Mouse (Mus musculus) small intestine, adult 2 months (tissue): ENCODE data around the gene Adipor1. TPM values are rescaled to one million over a fixed set of nuclear protein-coding genes. Genes with fewer than 3 reads are reported as not detected.

Experiments used
- H3K27ac ChIP-seq: fragments of 200-500 bp; 2 replicates; pipeline ENCODE4 v1.5.1; 2012; ENCODE audit warnings: low read depth, low read length, control low read depth, inconsistent platforms; ENCODE audit not compliant: insufficient read depth
- H3K27me3 ChIP-seq: fragments of 200-500 bp; 2 replicates; pipeline ENCODE4 v1.6.1; 2012; ENCODE audit warnings: mild to moderate bottlenecking, moderate library complexity, low read length, inconsistent platforms; ENCODE audit not compliant: control insufficient read depth, insufficient read depth
- H3K36me3 ChIP-seq: fragments of 200-500 bp; 2 replicates; pipeline ENCODE4 v1.6.1; 2012; ENCODE audit warnings: mild to moderate bottlenecking, low read length, control low read depth, inconsistent platforms; ENCODE audit not compliant: control insufficient read depth, insufficient read depth
- H3K4me1 ChIP-seq: fragments of 200-500 bp; 2 replicates; pipeline ENCODE4 v1.6.1; 2012; ENCODE audit warnings: low read length, inconsistent platforms, mixed read lengths; ENCODE audit not compliant: control insufficient read depth, insufficient read depth, insufficient read length
- H3K4me3 ChIP-seq: fragments of 200-500 bp; 2 replicates; pipeline ENCODE4 v1.5.1; 2012; ENCODE audit warnings: low read depth, mild to moderate bottlenecking, control low read depth, inconsistent platforms, low read length, moderate library complexity
- CTCF ChIP-seq: fragments of 200-500 bp; IDR thresholded peaks from 2 replicates; pipeline ENCODE4 v1.5.1; 2012; ENCODE audit warnings: low read depth, mild to moderate bottlenecking, control low read depth, inconsistent platforms, low read length, moderate library complexity, mixed read lengths; ENCODE audit not compliant: insufficient replicate concordance, insufficient read length; ENCODE audit errors: extremely low read depth
- POLR2A ChIP-seq: fragments of 200-500 bp; IDR thresholded peaks from 2 replicates; pipeline ENCODE4 v1.6.1; 2012; ENCODE audit warnings: low read depth, mild to moderate bottlenecking, control low read depth, inconsistent platforms, low read length, moderate library complexity
- WGBS: fragments of 180-500 bp; shearing (Covaris S2); methylation state at CpG from one replicate; pipeline ENCODE4 v1.1.7; 2018; 5-methylcytosine and 5-hydroxymethylcytosine counted together
- polyA plus RNA-seq: library from polyadenylated mRNA; depleted of rRNA; stranded (reverse); fragments of >200 nt; gene quantifications from 2 replicates; pipeline ENCODE4 v1.2.3, GENCODE M21; 2012; rRNA removed

Adipor1 gene
- 59.6 and 97.7 TPM in 2 replicates for polyA plus RNA-seq

DNA sequence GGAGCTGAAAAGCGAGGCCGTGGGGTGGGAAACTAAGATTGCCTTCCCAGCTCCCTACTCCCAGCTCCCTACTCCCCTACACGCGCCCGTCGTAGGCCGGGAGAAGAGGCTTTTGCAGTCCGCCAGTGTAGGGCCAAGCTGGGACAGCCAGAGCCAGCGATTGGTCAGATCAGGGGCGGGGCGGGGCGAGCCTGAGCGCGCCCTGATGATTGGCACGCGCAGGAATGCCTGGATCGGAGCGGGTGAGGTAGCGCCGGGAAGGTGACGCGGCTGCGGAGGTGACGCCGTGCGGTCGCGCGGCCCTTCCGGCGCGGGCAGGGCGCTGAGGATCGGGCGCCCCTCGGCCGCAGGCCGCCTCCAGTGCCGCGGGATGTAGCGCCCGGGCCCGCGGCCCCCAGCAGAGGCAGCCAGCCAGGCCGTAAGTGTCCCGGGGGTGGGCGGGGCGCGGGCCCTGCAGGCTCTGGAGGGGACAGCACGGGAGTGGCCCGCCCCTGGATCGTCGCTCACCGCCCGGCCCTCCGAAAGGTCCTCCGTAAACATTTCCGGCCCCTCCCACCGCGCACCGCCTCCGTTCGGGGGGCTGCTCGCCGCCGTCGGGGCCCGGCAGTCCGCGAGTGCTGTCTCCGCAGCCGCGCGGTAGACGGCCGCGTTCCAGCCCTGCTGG lies at the start of gene Adipor1:
Gene Adipor1, plus strand, starts transcription at position 211 of the 664 bp plus-strand sequence.
- WGBS = under 1% methylated on average over 70 of the region's 77 CpGs
- TF ChIP-seq POLR2A = peak; percentile 76
- no peak for TF ChIP-seq CTCF
- peaks cover 18% of the 10 kb centered on the region; the same call in 1 of the 2 replicates for H3K4me1 ChIP-seq
- peak within 1 kb of the TSS; percentile 97 for H3K4me3 ChIP-seq
- H3K27ac ChIP-seq = peak within 1 kb of the TSS; percentile 71
- H3K27me3 ChIP-seq = no peaks in the 10 kb centered on the region
- H3K36me3 ChIP-seq = no peaks in the 10 kb centered on the region

GRCm38 (mm10) chr1:134365491-134365890 lies 49.7 kb upstream of the Adipor1 start:
- Histone ChIP-seq H3K27me3 (no peaks in the 10 kb centered on the region), H3K27ac (no peak overlapping the region), H3K4me1 (0 out of 2 replicates have a peak, but pooled peaks cover 2% of the 10 kb centered on the region), H3K36me3 (peaks cover 2% of the 10 kb centered on the region; the same call in 1 of the 2 replicates), H3K4me3 (no peak overlapping the region)
- TF ChIP-seq POLR2A (no peak), CTCF (no peak)
- 45% methylated on average over 5 of the region's 5 CpGs for WGBS

- no peak overlapping the region for H3K27ac ChIP-seq
- no peaks in the 10 kb centered on the region for H3K27me3 ChIP-seq
- no peaks in the 10 kb centered on the region for H3K4me1 ChIP-seq
- no peak overlapping the region for H3K4me3 ChIP-seq
- 48% methylated on average over 9 of the region's 9 CpGs for WGBS
- H3K36me3 ChIP-seq = no peaks in the 10 kb centered on the region
- no peak for TF ChIP-seq POLR2A
- TF ChIP-seq CTCF = no peak
These were observed 46.3 kb upstream of the Adipor1 start for GRCm38 (mm10) chr1:134368777-134369337.

DNA sequence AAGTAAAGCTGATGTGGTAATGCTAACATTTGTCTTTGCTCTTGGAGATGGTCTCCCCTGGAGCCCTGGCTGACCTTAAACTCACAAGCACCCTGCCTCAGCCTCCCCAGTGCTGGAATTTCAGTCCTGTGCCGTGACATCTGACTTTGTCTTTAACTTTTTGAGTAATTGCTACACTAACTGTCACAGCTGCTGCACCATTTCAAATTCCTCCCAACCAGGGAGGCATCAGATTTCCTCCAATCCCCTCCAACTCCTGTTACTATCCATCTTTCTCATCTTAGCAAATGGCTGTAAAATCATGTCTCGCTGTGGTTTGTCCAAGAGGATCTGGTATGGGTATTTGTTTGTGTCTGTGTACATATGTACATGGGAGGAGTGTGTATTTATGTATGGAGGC lies 41.1 kb upstream of the Adipor1 start:
- Histone ChIP-seq H3K4me1 (no peaks in the 10 kb centered on the region), H3K27me3 (no peaks in the 10 kb centered on the region), H3K27ac (no peak overlapping the region), H3K4me3 (no peak overlapping the region), H3K36me3 (no peaks in the 10 kb centered on the region)
- WGBS = 64% methylated on average over 2 of the region's 2 CpGs
- TF ChIP-seq CTCF (no peak), POLR2A (no peak)

DNA sequence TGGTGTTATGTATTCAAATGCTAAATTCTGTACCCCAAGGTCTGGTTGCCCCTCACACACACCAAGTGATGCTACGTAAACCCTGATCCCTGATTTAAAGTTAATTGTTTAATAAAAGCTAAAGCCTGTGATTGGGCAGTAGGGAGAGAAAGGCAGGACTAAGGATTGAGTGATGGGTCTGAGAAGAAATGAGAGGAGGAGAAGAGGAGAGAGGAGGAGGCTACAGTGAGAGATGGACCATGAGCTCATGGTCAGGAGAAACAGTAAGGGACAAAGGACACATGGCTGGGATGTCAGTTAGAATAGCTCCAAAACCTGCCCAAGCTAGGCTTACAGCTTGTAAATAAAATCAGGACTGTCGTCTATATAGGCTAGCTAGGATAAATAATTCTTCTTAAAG lies 34.1 kb upstream of the Adipor1 start:
- Histone ChIP-seq H3K27ac (no peak overlapping the region), H3K27me3 (no peaks in the 10 kb centered on the region), H3K4me3 (no peak overlapping the region), H3K36me3 (no peaks in the 10 kb centered on the region), H3K4me1 (peaks cover 10% of the 10 kb centered on the region; the same call in 1 of the 2 replicates)
- 64% methylated on average over 2 of the region's 2 CpGs for WGBS
- no peak for TF ChIP-seq POLR2A
- TF ChIP-seq CTCF = no peak

DNA sequence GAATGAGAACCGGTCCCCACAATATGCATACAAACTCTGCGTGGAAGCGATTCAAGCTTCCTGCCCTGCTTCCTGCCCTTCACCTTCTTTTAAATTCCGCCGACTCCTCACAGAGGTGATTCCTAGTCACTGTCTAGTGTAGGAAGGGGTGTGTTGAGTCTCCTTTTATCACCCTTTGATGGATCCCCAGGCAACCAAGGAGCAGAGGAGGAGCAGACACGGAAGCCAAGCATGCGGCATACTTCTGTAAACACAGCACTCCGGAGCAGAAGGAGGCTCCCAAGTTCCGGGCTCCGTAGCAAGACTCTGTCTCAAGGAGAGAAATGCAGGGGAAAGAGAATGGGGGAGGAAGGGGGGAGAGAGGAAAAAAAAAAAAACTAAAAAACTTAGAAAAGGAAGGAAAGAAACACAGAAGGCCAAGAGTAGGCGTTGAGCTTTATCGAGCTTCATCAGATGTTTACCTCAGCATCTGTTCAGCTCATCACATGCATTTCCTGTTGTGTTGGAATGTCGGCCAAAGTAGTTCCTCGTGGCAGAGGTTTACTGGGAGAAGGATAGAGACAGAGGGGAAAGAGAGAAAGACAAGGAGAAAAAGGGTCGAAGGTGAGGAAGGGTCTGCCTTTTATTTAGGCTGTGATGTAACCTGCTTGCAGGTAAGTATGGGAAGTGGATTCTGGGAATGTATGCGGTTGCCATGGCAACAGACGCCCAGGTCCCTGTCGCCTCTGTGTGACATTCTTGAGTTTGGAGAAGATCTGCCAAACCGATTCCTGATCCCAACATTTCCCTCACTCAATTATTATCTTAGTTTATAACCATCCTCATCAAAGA lies 33.2 kb upstream of the Adipor1 start:
- TF ChIP-seq CTCF = no peak
- no peak for TF ChIP-seq POLR2A
- 2% methylated on average over 19 of the region's 19 CpGs for WGBS
- Histone ChIP-seq H3K4me1 (peaks cover 10% of the 10 kb centered on the region; the same call in 1 of the 2 replicates), H3K27ac (no peak overlapping the region; the same call in 1 of the 2 replicates), H3K4me3 (peak overlapping the region; percentile 41), H3K27me3 (no peaks in the 10 kb centered on the region; the same call in 1 of the 2 replicates), H3K36me3 (no peaks in the 10 kb centered on the region)
